Mouse (Mus musculus): ENCODE measurements around the gene Hipk3. TPM values are rescaled to one million over a fixed set of nuclear protein-coding genes. Genes with fewer than 3 reads are reported as not detected.

Hipk3 gene
- polyA plus RNA-seq, 1 experiment from 2014 or later = 12.1 TPM

DNA sequence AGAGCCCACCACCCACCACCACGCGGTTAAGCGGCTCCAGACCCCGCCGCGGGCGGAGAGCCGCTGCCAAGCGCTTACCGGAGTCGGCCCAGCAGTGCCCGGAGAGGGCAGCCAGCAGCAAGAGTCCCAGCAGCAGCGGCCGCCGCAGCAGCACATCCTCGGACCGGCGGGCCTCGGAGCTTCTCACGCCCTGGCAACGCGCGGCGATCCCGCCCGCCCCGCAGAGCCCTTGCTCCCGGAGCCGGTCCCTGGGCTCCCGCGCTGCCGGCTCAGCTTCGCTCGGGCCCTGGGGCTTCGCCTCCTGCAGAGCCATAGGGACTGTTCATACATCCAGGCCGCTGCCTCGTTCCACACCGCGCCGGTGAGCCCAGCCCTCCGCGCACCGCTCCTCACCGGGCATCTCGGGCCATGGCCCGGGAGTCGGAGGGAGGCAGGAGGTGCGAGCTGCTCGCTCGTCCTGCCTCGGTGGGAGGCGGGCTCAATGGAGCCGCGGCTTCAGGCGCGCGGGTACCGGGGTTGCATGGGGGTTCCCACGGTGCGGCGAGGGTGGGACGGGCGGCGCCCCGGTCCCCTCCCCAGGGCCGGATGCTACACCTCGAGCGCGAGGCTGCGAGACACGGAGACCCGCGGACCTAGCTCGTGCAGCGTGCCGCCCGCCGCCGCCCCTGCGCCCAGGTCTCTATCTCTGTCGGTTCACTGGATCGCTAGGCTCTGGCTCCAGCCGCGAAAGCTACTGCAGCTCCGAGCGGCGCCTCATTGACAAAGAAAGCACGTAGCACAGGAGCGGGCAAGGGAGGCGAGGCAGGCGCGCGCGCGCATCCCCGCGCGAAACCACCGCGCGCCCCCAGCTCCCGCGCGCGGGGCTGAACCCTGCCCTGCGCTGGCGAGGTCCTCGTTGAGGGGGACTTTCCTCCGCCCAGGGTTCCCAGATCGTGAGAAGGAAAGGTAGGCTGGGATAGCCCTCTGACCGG, 84.1 kb downstream of the Hipk3 start:
- WGBS = under 1% methylated on average over 100 of the region's 111 CpGs
- peaks cover 18% of the 10 kb centered on the region for H3K4me1 ChIP-seq
- H3K4me3 ChIP-seq (replicated peaks) = peak overlapping the region; percentile 59
- H3K9ac ChIP-seq = peak overlapping the region; percentile 42
- no peaks in the 10 kb centered on the region for H3K9me3 ChIP-seq (replicated peaks)
- peak; percentile 60 for ATAC-seq (replicated peaks; ENCODE audit: low FRiP score)
- peak overlapping the region; percentile 96 for H3K4me2 ChIP-seq
- H3K27me3 ChIP-seq = peaks cover 64% of the 10 kb centered on the region
- no peaks in the 10 kb centered on the region for H3K36me3 ChIP-seq
- no peak overlapping the region for H3K27ac ChIP-seq

DNA sequence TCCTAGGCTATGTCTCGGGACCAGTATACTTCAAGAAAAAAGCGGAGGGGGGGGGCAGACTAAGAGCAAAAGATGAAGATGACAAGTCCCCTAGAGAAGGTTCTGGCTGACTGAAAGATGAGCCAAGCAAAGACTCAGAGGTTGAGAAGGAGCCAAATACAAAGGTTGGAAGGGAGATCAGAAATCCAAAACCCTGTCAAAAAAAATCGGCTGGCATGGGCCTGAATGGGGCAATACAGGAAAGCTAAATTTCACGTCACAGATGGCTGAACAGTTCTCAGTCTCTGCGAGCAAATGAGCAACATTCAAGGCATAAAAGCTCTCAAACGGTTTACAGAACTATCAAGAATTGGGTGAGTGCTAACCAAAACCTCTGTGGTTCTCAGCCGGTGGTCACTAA, 85.9 kb downstream of the Hipk3 start:
- no peak for ATAC-seq (replicated peaks; ENCODE audit: low FRiP score)
- H3K27me3 ChIP-seq = peaks cover 64% of the 10 kb centered on the region

DNA sequence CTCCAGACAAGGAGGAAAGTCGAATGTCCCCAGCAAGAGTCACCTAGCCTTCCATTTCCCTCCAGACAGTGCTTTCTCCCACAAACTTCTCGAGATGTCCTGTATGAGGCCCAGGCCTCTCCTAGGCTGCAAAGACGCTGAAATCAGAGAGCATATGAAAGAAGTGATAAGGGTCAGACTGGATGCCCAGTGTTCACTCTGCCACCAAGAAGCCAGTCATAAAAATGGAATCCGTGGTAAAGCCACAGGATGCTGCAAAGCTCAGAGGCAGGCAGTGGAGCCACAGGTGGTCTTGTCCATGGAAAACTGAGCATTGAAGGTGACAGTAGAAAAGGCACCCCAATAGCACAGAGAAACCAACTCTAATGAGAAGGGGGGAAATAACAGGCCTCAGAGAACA, 86.3 kb downstream of the Hipk3 start:
- peaks cover 64% of the 10 kb centered on the region for H3K27me3 ChIP-seq
- ATAC-seq (replicated peaks; ENCODE audit: low FRiP score) = no peak

More for the DNA sequence above, 85.9 kb downstream of the Hipk3 start:
- Histone ChIP-seq H3K4me3 (replicated peaks) (no peak overlapping the region), H3K27ac (no peak overlapping the region), H3K9ac (no peak overlapping the region), H3K36me3 (no peaks in the 10 kb centered on the region), H3K4me2 (no peak overlapping the region), H3K9me3 (replicated peaks) (no peaks in the 10 kb centered on the region), H3K4me1 (peaks cover 18% of the 10 kb centered on the region)
- WGBS = 65% methylated on average over 7 of the region's 7 CpGs

GRCm38 (mm10) chr2:104404036-104404435, 90.2 kb downstream of the Hipk3 start:
- no peak for ATAC-seq (replicated peaks; ENCODE audit: low FRiP score)
- H3K4me1 ChIP-seq = 0 out of 2 replicates have a peak, but pooled peaks cover 2% of the 10 kb centered on the region
- no peaks in the 10 kb centered on the region for H3K9me3 ChIP-seq (replicated peaks)
- no peak overlapping the region for H3K9ac ChIP-seq
- H3K27ac ChIP-seq = no peak overlapping the region
- H3K4me3 ChIP-seq (replicated peaks) = no peak overlapping the region
- 84% methylated on average over 6 of the region's 6 CpGs for WGBS
- no peak overlapping the region for H3K4me2 ChIP-seq
- H3K36me3 ChIP-seq = no peaks in the 10 kb centered on the region
- H3K27me3 ChIP-seq = peaks cover 26% of the 10 kb centered on the region

More for the DNA sequence above, 86.3 kb downstream of the Hipk3 start:
- WGBS = 74% methylated on average over 4 of the region's 4 CpGs
- peaks cover 18% of the 10 kb centered on the region for H3K4me1 ChIP-seq
- H3K27ac ChIP-seq = no peak overlapping the region
- no peak overlapping the region for H3K4me2 ChIP-seq
- H3K4me3 ChIP-seq (replicated peaks) = no peak overlapping the region
- no peak overlapping the region for H3K9ac ChIP-seq
- no peaks in the 10 kb centered on the region for H3K9me3 ChIP-seq (replicated peaks)
- H3K36me3 ChIP-seq = no peaks in the 10 kb centered on the region

DNA sequence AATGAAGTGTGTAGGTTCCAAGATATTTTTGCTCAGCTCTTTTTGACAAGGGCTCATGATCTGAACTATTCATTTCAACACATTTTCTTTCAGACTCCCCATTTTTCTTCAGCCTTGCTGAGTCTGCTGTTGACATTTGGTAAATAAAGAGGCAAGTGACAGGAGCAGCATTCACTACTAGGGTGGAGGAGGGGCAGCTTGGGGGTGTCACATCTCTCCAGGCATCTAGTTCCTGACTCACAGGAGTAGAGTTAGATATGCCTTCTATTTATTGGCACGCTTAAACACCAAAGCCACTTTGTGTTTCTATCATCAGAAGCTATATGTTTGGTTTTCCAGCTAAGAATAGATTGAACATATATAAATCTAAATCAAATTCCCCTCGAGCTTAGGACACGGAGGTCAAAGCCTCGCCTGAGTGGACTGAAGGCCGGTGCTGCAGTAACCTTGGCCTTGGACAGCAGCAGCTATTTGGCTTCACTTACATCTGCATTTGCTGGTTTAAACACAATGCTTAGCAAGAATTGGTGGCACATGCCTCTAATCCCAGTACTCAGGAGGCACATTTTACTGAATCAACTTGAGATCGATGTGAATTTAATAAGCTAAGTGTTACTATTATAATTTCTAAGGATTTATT, 95.5 kb downstream of the Hipk3 start:
- H3K9me3 ChIP-seq (replicated peaks) = no peaks in the 10 kb centered on the region
- H3K27ac ChIP-seq = no peak overlapping the region
- H3K4me3 ChIP-seq (replicated peaks) = no peak overlapping the region
- ATAC-seq (replicated peaks; ENCODE audit: low FRiP score) = no peak
- no peaks in the 10 kb centered on the region for H3K27me3 ChIP-seq
- no peak overlapping the region for H3K9ac ChIP-seq
- no peaks in the 10 kb centered on the region for H3K36me3 ChIP-seq
- 70% methylated on average over 6 of the region's 6 CpGs for WGBS
- no peaks in the 10 kb centered on the region for H3K4me1 ChIP-seq
- H3K4me2 ChIP-seq = no peak overlapping the region

GRCm38 (mm10) chr2:104395961-104396360, 98.3 kb downstream of the Hipk3 start:
- no peak for ATAC-seq (replicated peaks; ENCODE audit: low FRiP score)
- Histone ChIP-seq H3K4me3 (replicated peaks) (no peak overlapping the region), H3K27me3 (no peaks in the 10 kb centered on the region), H3K4me1 (no peaks in the 10 kb centered on the region), H3K4me2 (no peak overlapping the region), H3K9ac (no peak overlapping the region), H3K9me3 (replicated peaks) (no peaks in the 10 kb centered on the region), H3K27ac (no peak overlapping the region), H3K36me3 (no peaks in the 10 kb centered on the region)
- 68% methylated on average over 9 of the region's 9 CpGs for WGBS

DNA sequence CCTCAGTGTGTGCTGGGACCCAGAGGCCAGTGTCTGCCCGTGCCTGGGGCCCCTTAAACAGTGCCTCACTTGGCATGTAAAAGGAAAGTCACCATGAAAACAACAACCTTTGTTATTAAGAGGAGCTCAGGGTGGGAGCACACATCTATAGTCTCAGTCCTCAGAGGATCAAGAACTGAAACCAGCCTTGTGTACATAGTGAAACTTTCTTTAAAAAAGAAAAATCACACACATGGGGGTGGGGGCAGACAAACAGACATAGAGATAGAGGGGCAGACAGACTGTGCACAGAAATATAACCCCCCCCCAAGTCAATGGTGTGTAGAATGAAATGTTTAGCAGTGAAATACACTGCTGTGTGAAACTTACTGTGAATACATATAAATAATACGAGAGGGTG, 99.5 kb downstream of the Hipk3 start:
- H3K4me2 ChIP-seq = no peak overlapping the region
- ATAC-seq (replicated peaks; ENCODE audit: low FRiP score) = no peak
- H3K36me3 ChIP-seq = no peaks in the 10 kb centered on the region
- H3K27ac ChIP-seq = no peak overlapping the region
- H3K9ac ChIP-seq = no peak overlapping the region
- H3K4me3 ChIP-seq (replicated peaks) = no peak overlapping the region
- H3K4me1 ChIP-seq = no peaks in the 10 kb centered on the region
- no peaks in the 10 kb centered on the region for H3K27me3 ChIP-seq
- WGBS = 66% methylated on average over 2 of the region's 2 CpGs
- H3K9me3 ChIP-seq (replicated peaks) = no peaks in the 10 kb centered on the region

GRCm38 (mm10) chr2:104392700-104393312, 101.4 kb downstream of the Hipk3 start:
- ATAC-seq (replicated peaks; ENCODE audit: low FRiP score) = no peak
- no peak overlapping the region for H3K4me2 ChIP-seq
- H3K36me3 ChIP-seq = no peaks in the 10 kb centered on the region
- H3K4me3 ChIP-seq (replicated peaks) = no peak overlapping the region
- no peak overlapping the region for H3K9ac ChIP-seq
- H3K27me3 ChIP-seq = no peaks in the 10 kb centered on the region
- no peaks in the 10 kb centered on the region for H3K4me1 ChIP-seq
- no peak overlapping the region for H3K27ac ChIP-seq
- 75% methylated on average over 4 of the region's 4 CpGs for WGBS
- H3K9me3 ChIP-seq (replicated peaks) = no peaks in the 10 kb centered on the region

DNA sequence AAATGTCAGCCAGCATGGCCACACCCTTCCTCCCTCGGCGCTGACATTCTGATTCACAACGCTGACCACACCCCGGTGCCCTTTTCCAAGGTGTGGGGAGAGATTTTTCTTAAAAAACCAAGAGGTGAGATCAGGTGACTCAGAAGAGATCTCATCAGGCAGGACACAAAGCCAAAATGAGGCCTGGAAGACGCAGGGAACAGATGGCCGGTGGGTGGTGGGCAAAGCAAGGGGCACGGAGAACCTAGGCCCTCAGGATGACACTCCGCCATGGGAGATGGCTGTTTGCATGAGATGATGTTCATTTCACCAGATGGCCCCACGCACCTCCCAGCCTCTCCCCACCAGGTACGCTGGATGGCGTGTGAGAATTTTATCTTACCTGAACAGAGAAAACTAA, 105.0 kb downstream of the Hipk3 start:
- Histone ChIP-seq H3K36me3 (no peaks in the 10 kb centered on the region), H3K9ac (no peak overlapping the region), H3K27ac (no peak overlapping the region), H3K4me2 (no peak overlapping the region), H3K9me3 (replicated peaks) (no peaks in the 10 kb centered on the region), H3K4me3 (replicated peaks) (no peak overlapping the region), H3K4me1 (no peaks in the 10 kb centered on the region), H3K27me3 (no peaks in the 10 kb centered on the region)
- WGBS = 92% methylated on average over 11 of the region's 11 CpGs
- ATAC-seq (replicated peaks; ENCODE audit: low FRiP score) = no peak

GRCm38 (mm10) chr2:104385941-104386340, 108.3 kb downstream of the Hipk3 start:
- H3K4me3 ChIP-seq (replicated peaks) = no peak overlapping the region
- no peaks in the 10 kb centered on the region for H3K36me3 ChIP-seq
- H3K4me2 ChIP-seq = no peak overlapping the region
- 70% methylated on average over 2 of the region's 2 CpGs for WGBS
- ATAC-seq (replicated peaks; ENCODE audit: low FRiP score) = no peak
- H3K27me3 ChIP-seq = peaks cover 3% of the 10 kb centered on the region; the same call in 1 of the 2 replicates
- H3K9me3 ChIP-seq (replicated peaks) = no peaks in the 10 kb centered on the region
- H3K4me1 ChIP-seq = no peaks in the 10 kb centered on the region
- H3K9ac ChIP-seq = no peak overlapping the region
- no peak overlapping the region for H3K27ac ChIP-seq

- 86% methylated on average over 4 of the region's 4 CpGs for WGBS
- Histone ChIP-seq H3K27ac (no peak overlapping the region), H3K36me3 (no peaks in the 10 kb centered on the region), H3K9me3 (replicated peaks) (no peaks in the 10 kb centered on the region), H3K4me2 (no peak overlapping the region), H3K4me1 (no peaks in the 10 kb centered on the region), H3K9ac (no peak overlapping the region), H3K4me3 (replicated peaks) (no peak overlapping the region), H3K27me3 (peaks cover 16% of the 10 kb centered on the region; the same call in 1 of the 2 replicates)
- no peak for ATAC-seq (replicated peaks; ENCODE audit: low FRiP score)
Measured at GRCm38 (mm10) chr2:104383589-104383988, 110.7 kb downstream of the Hipk3 start.

- Histone ChIP-seq H3K36me3 (no peaks in the 10 kb centered on the region), H3K4me2 (no peak overlapping the region)
- ATAC-seq (replicated peaks; ENCODE audit: low FRiP score) = no peak
Measured at GRCm38 (mm10) chr2:104382813-104383212, 111.4 kb downstream of the Hipk3 start.

More at GRCm38 (mm10) chr2:104382813-104383212, 111.4 kb downstream of the Hipk3 start:
- H3K27ac ChIP-seq = no peak overlapping the region
- H3K9me3 ChIP-seq (replicated peaks) = no peaks in the 10 kb centered on the region
- no peak overlapping the region for H3K9ac ChIP-seq
- peaks cover 16% of the 10 kb centered on the region; the same call in 1 of the 2 replicates for H3K27me3 ChIP-seq
- no peak overlapping the region for H3K4me3 ChIP-seq (replicated peaks)
- WGBS = 86% methylated on average over 6 of the region's 6 CpGs
- H3K4me1 ChIP-seq = no peaks in the 10 kb centered on the region
